Mouse (Mus musculus) MN1 (cell line): ENCODE measurements around the gene Apol11b.
"Not testable (repeated sequence)": the region's sequence is repeated elsewhere in the genome, so short reads cannot be mapped to it uniquely, and the experiment has no call there.

Experiments used
- DNase-seq: peaks from one replicate; pipeline ENCODE4 v3.0.0-alpha.2; 2016; ENCODE audit warnings: low spot score

Apol11b gene

GRCm38 (mm10) chr15:77643176-77643575, at the start of gene Apol11b:
Gene Apol11b, minus strand, starts transcription at chr15:77643286.
- not testable (repeated sequence) for DNase-seq

DNA sequence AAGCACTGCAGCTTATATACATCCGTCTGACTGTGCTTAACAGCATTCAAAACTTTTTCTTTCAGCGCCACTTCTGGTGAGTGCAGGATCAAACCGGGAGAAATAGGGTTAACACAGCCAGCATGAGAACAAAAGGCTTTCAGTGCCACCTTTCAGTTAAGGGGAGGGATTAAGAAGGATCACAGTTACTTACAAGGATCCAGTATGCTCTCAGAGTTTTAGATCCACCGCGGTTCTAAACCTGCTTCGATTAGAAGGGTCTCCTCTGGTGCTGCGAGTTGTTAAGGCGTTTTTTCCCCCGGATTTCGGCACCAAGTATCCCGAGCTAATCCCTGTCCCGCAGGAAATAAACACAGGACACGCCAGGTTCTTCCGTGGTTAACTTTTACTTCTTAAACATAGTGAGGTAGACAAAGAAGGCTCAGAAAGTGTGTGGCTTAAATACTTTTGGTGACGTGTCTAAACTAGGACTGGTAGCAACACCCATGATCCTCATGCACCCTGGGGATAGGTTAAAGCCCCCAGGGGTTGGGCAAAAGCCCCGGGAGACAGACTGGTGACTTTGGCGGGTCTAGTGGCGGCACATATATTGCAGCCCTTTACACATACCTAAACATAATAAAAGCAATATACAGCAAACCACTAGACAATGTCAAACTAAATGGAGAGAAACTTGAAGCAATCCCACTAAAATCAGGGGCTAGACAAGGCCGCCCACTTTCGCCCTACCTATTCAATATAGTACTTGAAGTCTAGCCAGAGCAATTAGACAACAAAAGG, 48.6 kb upstream of the Apol11b start:
- not testable (repeated sequence) for DNase-seq

DNA sequence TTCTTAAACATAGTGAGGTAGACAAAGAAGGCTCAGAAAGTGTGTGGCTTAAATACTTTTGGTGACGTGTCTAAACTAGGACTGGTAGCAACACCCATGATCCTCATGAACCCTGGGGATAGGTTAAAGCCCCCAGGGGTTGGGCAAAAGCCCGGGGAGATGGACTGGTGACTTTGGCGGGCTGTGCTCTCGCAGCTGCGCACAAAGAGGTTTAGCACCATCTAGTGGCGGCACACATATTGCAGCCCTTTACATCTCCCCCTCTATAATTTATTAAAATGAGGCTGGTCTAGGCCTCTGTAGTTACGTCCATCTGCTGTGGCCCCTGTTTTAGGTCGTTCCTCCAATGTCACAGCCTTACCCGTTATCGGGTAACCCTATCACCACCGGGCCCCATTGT, 40.9 kb upstream of the Apol11b start:
- not testable (repeated sequence) for DNase-seq

GRCm38 (mm10) chr15:77674081-77674480, 31.0 kb upstream of the Apol11b start:
- DNase-seq, result not testable (repeated sequence)

GRCm38 (mm10) chr15:77661841-77662240, 18.8 kb upstream of the Apol11b start:
- peak; percentile 16 for DNase-seq

DNA sequence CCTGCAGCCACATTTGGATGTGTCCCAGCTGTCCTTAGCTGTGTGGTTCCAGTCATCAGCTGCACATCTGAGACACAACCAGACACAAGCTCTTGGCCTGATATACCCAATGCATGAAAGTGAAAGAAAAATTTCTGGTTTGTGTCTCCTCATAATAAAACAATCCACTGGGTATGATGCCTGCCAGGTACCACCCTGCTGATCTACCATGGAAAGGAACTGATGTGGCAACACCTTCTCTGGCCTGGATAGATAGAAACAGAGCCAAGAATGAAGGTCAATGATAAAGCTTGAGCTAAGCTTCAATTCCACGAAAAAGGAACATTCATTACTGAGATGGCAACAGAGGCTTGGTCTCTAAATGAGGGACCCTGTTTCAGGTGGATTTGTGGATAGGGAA, 16.7 kb upstream of the Apol11b start:
- not testable (repeated sequence) for DNase-seq

- DNase-seq, result not testable (repeated sequence)
Measured at GRCm38 (mm10) chr15:77651143-77651542, 8.1 kb upstream of the Apol11b start.

GRCm38 (mm10) chr15:77629822-77630221, 13.3 kb downstream of the Apol11b start:
- DNase-seq, result not testable (repeated sequence)

- not testable (repeated sequence) for DNase-seq
Measured at GRCm38 (mm10) chr15:77628647-77629046, 14.4 kb downstream of the Apol11b start.

- peak; percentile 60 for DNase-seq
Measured at GRCm38 (mm10) chr15:77626471-77626870, 16.6 kb downstream of the Apol11b start.

DNA sequence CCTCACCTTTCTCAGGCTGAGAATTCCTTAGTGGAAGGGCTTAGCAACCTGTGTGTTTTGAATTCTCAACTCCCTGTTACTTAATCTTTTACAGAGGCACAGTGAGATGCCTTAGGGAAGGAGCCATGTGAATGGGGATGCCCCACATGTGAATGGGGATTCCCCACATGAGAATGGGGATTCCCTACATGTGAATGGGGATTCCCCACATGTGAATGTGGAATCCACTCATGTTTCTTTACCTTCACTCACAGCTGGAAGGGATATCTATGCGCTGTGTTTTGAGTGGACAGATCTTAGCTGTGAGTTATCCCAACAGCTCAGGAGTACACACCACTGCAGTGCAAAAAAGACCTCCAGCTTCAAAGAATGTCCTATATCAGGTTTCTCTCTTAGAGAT, 18.4 kb downstream of the Apol11b start:
- no peak for DNase-seq

DNA sequence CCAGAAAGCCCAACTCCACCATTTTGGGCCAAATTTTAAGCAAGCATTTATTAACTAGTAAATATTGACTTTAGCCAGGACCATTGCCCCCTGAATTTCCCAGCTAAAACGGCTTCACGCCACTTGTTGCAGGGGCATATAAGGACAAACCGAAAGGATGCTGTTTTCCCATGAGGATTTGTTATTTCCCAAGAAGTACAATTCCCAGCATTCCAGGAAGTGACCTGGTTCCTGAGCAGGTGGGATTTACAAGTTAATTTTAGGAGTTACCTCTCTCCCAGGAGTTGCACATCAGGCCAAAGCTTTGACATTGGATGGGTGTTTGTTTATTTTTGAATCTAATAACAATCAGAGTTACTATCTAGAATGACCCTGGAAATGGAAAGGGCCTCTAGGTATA, 37.0 kb downstream of the Apol11b start:
- no peak for DNase-seq

GRCm38 (mm10) chr15:77598958-77599357, 44.1 kb downstream of the Apol11b start, which contains the start of gene Gm36245:
Gene Gm36245, plus strand, starts transcription at chr15:77599258.
- DNase-seq, result no peak

DNA sequence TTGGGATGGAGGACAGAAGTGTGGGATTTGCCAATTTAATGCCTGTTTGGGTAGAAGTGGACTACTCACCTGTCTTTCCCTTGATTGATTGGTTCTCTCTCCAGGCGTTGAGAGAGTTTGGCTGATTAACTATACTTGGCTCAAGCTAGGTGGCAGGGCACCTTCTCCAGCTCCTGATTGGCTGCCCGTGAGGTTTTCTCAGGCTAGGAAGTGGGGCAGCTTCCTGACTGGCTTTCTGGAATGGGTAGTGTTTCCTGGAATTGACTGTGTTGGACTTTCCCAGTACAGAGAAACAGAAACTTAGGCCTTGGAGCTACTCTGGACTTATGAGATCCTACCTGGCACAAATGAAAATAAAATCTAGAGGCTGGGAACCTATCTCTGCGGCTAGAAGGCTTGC, 44.7 kb downstream of the Apol11b start:
- no peak for DNase-seq

DNA sequence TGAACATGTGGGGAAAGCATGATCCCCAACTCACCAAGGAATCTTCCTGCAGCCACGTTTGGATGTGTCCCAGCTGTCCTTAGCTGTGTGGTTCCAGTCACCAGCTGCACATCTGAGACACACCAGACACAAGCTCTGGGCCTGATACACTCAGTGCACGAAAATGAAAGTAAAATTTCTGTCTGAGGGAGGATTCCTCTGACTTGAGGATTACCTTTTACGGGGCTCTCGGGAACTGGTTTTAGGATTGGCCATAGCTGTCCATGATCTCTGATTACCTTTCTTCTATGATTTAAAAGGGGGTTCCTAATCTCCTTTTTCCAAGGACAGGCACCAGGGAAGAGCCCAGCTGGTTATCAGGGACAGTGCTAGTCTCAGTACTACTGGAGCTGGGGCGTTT, 47.1 kb downstream of the Apol11b start, which contains the start of gene Apol10b:
Gene Apol10b, minus strand, starts transcription at position 165 of the 400 bp plus-strand sequence.
- peak; percentile 65 for DNase-seq

DNA sequence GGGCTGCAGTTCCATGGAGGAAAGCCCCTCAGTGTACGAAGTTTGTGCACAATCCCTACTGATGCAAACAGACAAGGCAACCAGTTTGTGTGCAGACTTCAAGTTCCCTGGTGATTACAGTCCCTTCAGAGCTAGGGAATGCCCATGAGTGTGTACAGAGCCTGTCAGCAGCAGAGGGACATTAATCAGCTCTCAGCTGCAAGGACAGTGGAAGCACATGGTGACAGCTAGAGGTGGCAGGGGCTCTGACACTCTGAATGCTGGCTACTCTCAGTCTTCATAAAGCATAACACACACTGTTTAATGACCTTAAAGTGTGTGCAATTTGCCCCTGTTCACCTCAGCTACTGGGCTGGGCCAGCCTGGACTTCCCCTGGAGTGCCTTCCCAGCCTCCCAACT, 49.5 kb downstream of the Apol11b start:
- DNase-seq, result no peak

- no peak for DNase-seq
Measured at GRCm38 (mm10) chr15:77590881-77591280, 52.2 kb downstream of the Apol11b start.

GRCm38 (mm10) chr15:77588981-77589380, 54.1 kb downstream of the Apol11b start:
- DNase-seq, result no peak

GRCm38 (mm10) chr15:77587026-77587425, 56.1 kb downstream of the Apol11b start:
- no peak for DNase-seq
